Mouse (Mus musculus): ENCODE data around the gene Six3. TPM values are rescaled to one million over a fixed set of nuclear protein-coding genes. Genes with fewer than 3 reads are reported as not detected.

The Six3 gene
- polyA plus RNA-seq (2015; fragmentation: Nextera tagmentation; extraction: Ambion mirVana): 15.6 and 17.6 TPM in 2 replicates

- no peaks in the 10 kb centered on the region for H3K36me3 ChIP-seq (ENCODE audit: control insufficient read depth, insufficient read depth)
- peaks cover 89% of the 10 kb centered on the region for H3K27me3 ChIP-seq (replicated peaks; ENCODE audit: control insufficient read depth, insufficient read depth, low read length)
- peak within 1 kb of the TSS; percentile 41 for H3K4me2 ChIP-seq (ENCODE audit: low read length)
- no peak for ATAC-seq
- H3K9ac ChIP-seq (replicated peaks; ENCODE audit: low read depth, low read length): peak within 1 kb of the TSS; percentile 35; the same call in 1 of the 2 replicates
- H3K4me1 ChIP-seq (replicated peaks; ENCODE audit: control insufficient read depth, insufficient read depth, low read length): peaks cover 34% of the 10 kb centered on the region
- WGBS: under 1% methylated on average over 29 of the region's 30 CpGs
- H3K27ac ChIP-seq (ENCODE audit: low read length): peak within 1 kb of the TSS; percentile 14; the same call in 1 of the 2 replicates
- peak within 1 kb of the TSS; percentile 38 for H3K4me3 ChIP-seq (replicated peaks; ENCODE audit: low read length)
- no peaks in the 10 kb centered on the region for H3K9me3 ChIP-seq (ENCODE audit: control insufficient read depth, low read length)
Measured at GRCm38 (mm10) chr17:85613266-85613860, at the start of gene Six3. TSS of gene Six3 (plus strand) at chr17:85613608.

DNA sequence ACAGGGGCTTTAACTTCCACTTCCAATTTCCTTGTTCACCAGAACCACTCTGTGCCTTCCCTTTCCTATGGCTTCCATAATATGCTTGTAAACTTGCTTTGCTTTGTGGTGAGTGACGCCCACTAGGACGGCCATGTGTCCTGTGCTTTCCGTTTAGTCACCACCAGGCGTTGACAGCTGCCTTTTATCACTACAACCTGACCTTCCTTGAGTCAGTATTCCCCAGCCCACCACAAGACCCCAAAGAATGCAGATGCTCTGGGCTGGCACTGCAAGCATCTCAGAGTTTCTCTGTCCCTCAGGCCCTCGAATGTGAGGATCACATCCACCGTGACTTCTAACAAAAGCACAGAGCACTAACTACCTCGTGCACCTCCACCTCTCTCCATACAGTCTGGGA is 49.3 kb upstream of the Six3 start:
- Histone ChIP-seq H3K27me3 (replicated peaks; ENCODE audit: control insufficient read depth, insufficient read depth, low read length) (no peaks in the 10 kb centered on the region), H3K27ac (ENCODE audit: low read length) (no peak overlapping the region), H3K36me3 (ENCODE audit: control insufficient read depth, insufficient read depth) (no peaks in the 10 kb centered on the region), H3K4me3 (replicated peaks; ENCODE audit: low read length) (no peak overlapping the region), H3K9me3 (ENCODE audit: control insufficient read depth, low read length) (peaks cover 2% of the 10 kb centered on the region; the same call in 1 of the 2 replicates), H3K4me2 (ENCODE audit: low read length) (no peak overlapping the region), H3K4me1 (replicated peaks; ENCODE audit: control insufficient read depth, insufficient read depth, low read length) (peaks cover 3% of the 10 kb centered on the region), H3K9ac (replicated peaks; ENCODE audit: low read depth, low read length) (no peak overlapping the region)
- ATAC-seq: no peak
- WGBS: 80% methylated on average over 7 of the region's 7 CpGs

- Histone ChIP-seq H3K4me1 (replicated peaks; ENCODE audit: control insufficient read depth, insufficient read depth, low read length) (peaks cover 6% of the 10 kb centered on the region; the same call in 1 of the 2 replicates), H3K27ac (ENCODE audit: low read length) (no peak overlapping the region), H3K9me3 (ENCODE audit: control insufficient read depth, low read length) (no peaks in the 10 kb centered on the region), H3K36me3 (ENCODE audit: control insufficient read depth, insufficient read depth) (no peaks in the 10 kb centered on the region), H3K9ac (replicated peaks; ENCODE audit: low read depth, low read length) (no peak overlapping the region), H3K4me3 (replicated peaks; ENCODE audit: low read length) (no peak overlapping the region), H3K27me3 (replicated peaks; ENCODE audit: control insufficient read depth, insufficient read depth, low read length) (no peaks in the 10 kb centered on the region), H3K4me2 (ENCODE audit: low read length) (no peak overlapping the region)
- ATAC-seq: no peak
- WGBS: 89% methylated on average over 3 of the region's 3 CpGs
Measured at GRCm38 (mm10) chr17:85574023-85574422, 39.4 kb upstream of the Six3 start.

GRCm38 (mm10) chr17:85578290-85578689 is 35.1 kb upstream of the Six3 start:
- Histone ChIP-seq H3K9ac (replicated peaks; ENCODE audit: low read depth, low read length) (no peak overlapping the region), H3K27ac (ENCODE audit: low read length) (no peak overlapping the region), H3K36me3 (ENCODE audit: control insufficient read depth, insufficient read depth) (no peaks in the 10 kb centered on the region), H3K4me3 (replicated peaks; ENCODE audit: low read length) (no peak overlapping the region), H3K4me2 (ENCODE audit: low read length) (no peak overlapping the region), H3K9me3 (ENCODE audit: control insufficient read depth, low read length) (no peaks in the 10 kb centered on the region), H3K4me1 (replicated peaks; ENCODE audit: control insufficient read depth, insufficient read depth, low read length) (0 out of 2 replicates have a peak, but pooled peaks cover 3% of the 10 kb centered on the region), H3K27me3 (replicated peaks; ENCODE audit: control insufficient read depth, insufficient read depth, low read length) (no peaks in the 10 kb centered on the region)
- 75% methylated on average over 5 of the region's 5 CpGs for WGBS
- no peak for ATAC-seq

DNA sequence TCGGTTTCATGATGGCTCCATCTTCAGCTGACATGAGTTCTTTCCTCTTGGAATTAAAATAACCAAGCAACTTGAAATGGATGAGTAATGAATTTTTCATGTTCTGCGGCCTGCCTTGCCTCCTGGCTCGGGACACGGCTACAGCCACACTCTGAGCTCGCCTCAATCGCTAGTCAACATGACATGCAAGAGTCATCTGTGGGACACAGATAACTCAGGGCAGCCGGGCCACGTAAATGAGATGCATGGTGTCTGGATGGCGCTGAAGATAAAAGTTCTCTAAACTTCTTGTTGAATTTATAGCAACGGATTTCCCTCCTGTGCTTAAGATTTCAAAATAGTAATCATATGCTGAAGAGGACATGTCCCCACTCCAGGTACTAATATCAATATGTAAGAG is 34.1 kb upstream of the Six3 start:
- Histone ChIP-seq H3K27me3 (replicated peaks; ENCODE audit: control insufficient read depth, insufficient read depth, low read length) (no peaks in the 10 kb centered on the region), H3K4me2 (ENCODE audit: low read length) (no peak overlapping the region), H3K36me3 (ENCODE audit: control insufficient read depth, insufficient read depth) (no peaks in the 10 kb centered on the region), H3K9ac (replicated peaks; ENCODE audit: low read depth, low read length) (no peak overlapping the region), H3K4me3 (replicated peaks; ENCODE audit: low read length) (no peak overlapping the region), H3K4me1 (replicated peaks; ENCODE audit: control insufficient read depth, insufficient read depth, low read length) (0 out of 2 replicates have a peak, but pooled peaks cover 3% of the 10 kb centered on the region), H3K9me3 (ENCODE audit: control insufficient read depth, low read length) (no peaks in the 10 kb centered on the region), H3K27ac (ENCODE audit: low read length) (no peak overlapping the region)
- no peak for ATAC-seq
- WGBS: 94% methylated on average over 10 of the region's 10 CpGs

- Histone ChIP-seq H3K4me1 (replicated peaks; ENCODE audit: control insufficient read depth, insufficient read depth, low read length) (0 out of 2 replicates have a peak, but pooled peaks cover 3% of the 10 kb centered on the region), H3K36me3 (ENCODE audit: control insufficient read depth, insufficient read depth) (no peaks in the 10 kb centered on the region), H3K9ac (replicated peaks; ENCODE audit: low read depth, low read length) (no peak overlapping the region), H3K27me3 (replicated peaks; ENCODE audit: control insufficient read depth, insufficient read depth, low read length) (no peaks in the 10 kb centered on the region), H3K4me3 (replicated peaks; ENCODE audit: low read length) (no peak overlapping the region), H3K27ac (ENCODE audit: low read length) (no peak overlapping the region), H3K4me2 (ENCODE audit: low read length) (no peak overlapping the region), H3K9me3 (ENCODE audit: control insufficient read depth, low read length) (no peaks in the 10 kb centered on the region)
- no peak for ATAC-seq
- 74% methylated on average over 6 of the region's 6 CpGs for WGBS
Measured at GRCm38 (mm10) chr17:85580221-85580620, 33.2 kb upstream of the Six3 start.

DNA sequence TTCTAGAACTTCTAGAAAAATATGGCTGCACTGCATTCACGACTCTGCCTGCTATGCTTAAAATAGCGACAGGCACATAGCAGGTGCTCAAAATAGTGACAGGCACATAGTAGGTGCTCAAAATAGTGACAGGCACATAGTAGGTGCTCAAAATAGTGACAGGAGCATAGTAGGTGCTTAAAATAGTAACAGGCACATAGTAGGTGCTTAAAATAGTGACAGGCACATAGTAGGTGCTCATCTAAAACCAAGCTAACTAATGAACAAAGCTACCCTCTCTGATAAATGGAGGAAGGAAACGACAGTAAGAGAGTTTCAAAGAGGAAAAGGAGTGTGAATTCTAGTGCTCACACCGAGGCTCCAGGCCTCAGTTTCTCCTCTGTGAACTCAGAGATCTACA is 29.2 kb upstream of the Six3 start:
- H3K9me3 ChIP-seq (ENCODE audit: control insufficient read depth, low read length): no peaks in the 10 kb centered on the region
- no peak for ATAC-seq
- H3K27me3 ChIP-seq (replicated peaks; ENCODE audit: control insufficient read depth, insufficient read depth, low read length): no peaks in the 10 kb centered on the region

GRCm38 (mm10) chr17:85584573-85584972 is 28.8 kb upstream of the Six3 start:
- H3K27me3 ChIP-seq (replicated peaks; ENCODE audit: control insufficient read depth, insufficient read depth, low read length): no peaks in the 10 kb centered on the region
- no peak overlapping the region for H3K4me2 ChIP-seq (ENCODE audit: low read length)
- no peak for ATAC-seq
- 61% methylated on average over 7 of the region's 7 CpGs for WGBS
- no peak overlapping the region for H3K9ac ChIP-seq (replicated peaks; ENCODE audit: low read depth, low read length)
- no peaks in the 10 kb centered on the region for H3K36me3 ChIP-seq (ENCODE audit: control insufficient read depth, insufficient read depth)
- no peak overlapping the region for H3K4me3 ChIP-seq (replicated peaks; ENCODE audit: low read length)
- H3K27ac ChIP-seq (ENCODE audit: low read length): no peak overlapping the region
- no peaks in the 10 kb centered on the region for H3K4me1 ChIP-seq (replicated peaks; ENCODE audit: control insufficient read depth, insufficient read depth, low read length)
- H3K9me3 ChIP-seq (ENCODE audit: control insufficient read depth, low read length): no peaks in the 10 kb centered on the region

More for the DNA sequence above, 29.2 kb upstream of the Six3 start:
- Histone ChIP-seq H3K4me2 (ENCODE audit: low read length) (no peak overlapping the region), H3K36me3 (ENCODE audit: control insufficient read depth, insufficient read depth) (no peaks in the 10 kb centered on the region), H3K27ac (ENCODE audit: low read length) (no peak overlapping the region), H3K4me3 (replicated peaks; ENCODE audit: low read length) (no peak overlapping the region), H3K4me1 (replicated peaks; ENCODE audit: control insufficient read depth, insufficient read depth, low read length) (no peaks in the 10 kb centered on the region), H3K9ac (replicated peaks; ENCODE audit: low read depth, low read length) (no peak overlapping the region)
- WGBS: 89% methylated on average over 4 of the region's 4 CpGs

- H3K9ac ChIP-seq (replicated peaks; ENCODE audit: low read depth, low read length): no peak overlapping the region
- no peaks in the 10 kb centered on the region for H3K36me3 ChIP-seq (ENCODE audit: control insufficient read depth, insufficient read depth)
- no peak for ATAC-seq
- no peak overlapping the region for H3K4me2 ChIP-seq (ENCODE audit: low read length)
- H3K4me3 ChIP-seq (replicated peaks; ENCODE audit: low read length): no peak overlapping the region
- 86% methylated on average over 5 of the region's 5 CpGs for WGBS
- no peaks in the 10 kb centered on the region for H3K9me3 ChIP-seq (ENCODE audit: control insufficient read depth, low read length)
- no peaks in the 10 kb centered on the region for H3K4me1 ChIP-seq (replicated peaks; ENCODE audit: control insufficient read depth, insufficient read depth, low read length)
- H3K27ac ChIP-seq (ENCODE audit: low read length): no peak overlapping the region
- H3K27me3 ChIP-seq (replicated peaks; ENCODE audit: control insufficient read depth, insufficient read depth, low read length): no peaks in the 10 kb centered on the region
Measured at GRCm38 (mm10) chr17:85585779-85586178, 27.6 kb upstream of the Six3 start.
